Mouse (Mus musculus): Measurements from ENCODE around the gene Abi3. TPM values are rescaled to one million over a fixed set of nuclear protein-coding genes. Genes with fewer than 3 reads are reported as not detected.
A peak's percentile ranks its signal among the peaks of the same experiment; 100 is the strongest.

The Abi3 gene
- polyA plus RNA-seq, 1 experiment from 2014 or later = 2.4 TPM

DNA sequence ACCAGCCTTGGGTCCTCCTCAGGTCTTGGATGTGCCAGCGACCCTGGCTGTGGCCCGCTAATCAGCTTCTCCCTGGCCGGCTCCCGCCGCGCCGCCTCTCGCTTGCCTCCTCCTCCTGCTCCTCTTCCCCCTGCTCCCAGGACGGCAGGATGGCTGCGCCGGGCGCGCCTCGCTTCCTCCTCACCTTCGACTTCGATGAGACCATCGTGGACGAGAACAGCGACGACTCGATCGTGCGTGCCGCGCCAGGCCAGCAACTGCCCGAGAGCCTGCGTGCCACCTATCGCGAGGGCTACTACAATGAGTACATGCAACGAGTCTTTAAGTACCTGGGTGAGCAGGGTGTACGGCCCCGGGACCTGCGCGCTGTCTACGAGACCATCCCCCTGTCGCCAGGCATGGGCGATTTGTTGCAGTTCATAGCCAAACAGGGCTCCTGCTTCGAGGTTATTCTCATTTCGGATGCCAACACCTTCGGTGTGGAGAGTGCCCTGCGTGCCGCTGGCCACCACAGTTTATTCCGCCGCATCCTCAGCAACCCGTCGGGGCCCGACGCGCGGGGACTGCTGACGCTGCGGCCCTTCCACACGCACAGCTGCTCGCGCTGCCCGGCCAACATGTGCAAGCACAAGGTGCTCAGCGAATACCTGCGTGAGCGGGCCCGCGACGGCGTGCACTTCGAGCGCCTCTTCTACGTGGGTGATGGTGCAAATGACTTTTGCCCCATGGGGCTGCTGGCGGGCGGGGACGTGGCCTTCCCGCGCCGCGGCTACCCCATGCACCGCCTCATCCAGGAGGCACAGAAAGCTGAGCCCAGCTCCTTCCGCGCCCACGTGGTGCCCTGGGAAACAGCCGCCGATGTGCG is 11.6 kb downstream of the Abi3 start:
- Histone ChIP-seq H3K4me1 (replicated peaks; ENCODE audit: control insufficient read depth, insufficient read depth, low read length) (peaks cover 6% of the 10 kb centered on the region; the same call in 1 of the 2 replicates), H3K9me3 (ENCODE audit: control insufficient read depth, low read length) (no peaks in the 10 kb centered on the region), H3K27ac (ENCODE audit: low read depth, low read length) (no peak overlapping the region), H3K4me2 (replicated peaks; ENCODE audit: low read depth, low read length) (peak overlapping the region; percentile 8), H3K4me3 (ENCODE audit: low read depth, low read length) (peak overlapping the region; percentile 23), H3K27me3 (ENCODE audit: control insufficient read depth, insufficient read depth, low read length) (peaks cover 77% of the 10 kb centered on the region), H3K36me3 (ENCODE audit: control insufficient read depth, insufficient read depth, low read length) (no peaks in the 10 kb centered on the region), H3K9ac (ENCODE audit: low read depth, low read length) (no peak overlapping the region)
- 3% methylated on average over 80 of the region's 80 CpGs for WGBS
- DNase-seq (ENCODE audit: low spot score) = peak; percentile 56
- no peak for ATAC-seq (ENCODE audit: low FRiP score)

DNA sequence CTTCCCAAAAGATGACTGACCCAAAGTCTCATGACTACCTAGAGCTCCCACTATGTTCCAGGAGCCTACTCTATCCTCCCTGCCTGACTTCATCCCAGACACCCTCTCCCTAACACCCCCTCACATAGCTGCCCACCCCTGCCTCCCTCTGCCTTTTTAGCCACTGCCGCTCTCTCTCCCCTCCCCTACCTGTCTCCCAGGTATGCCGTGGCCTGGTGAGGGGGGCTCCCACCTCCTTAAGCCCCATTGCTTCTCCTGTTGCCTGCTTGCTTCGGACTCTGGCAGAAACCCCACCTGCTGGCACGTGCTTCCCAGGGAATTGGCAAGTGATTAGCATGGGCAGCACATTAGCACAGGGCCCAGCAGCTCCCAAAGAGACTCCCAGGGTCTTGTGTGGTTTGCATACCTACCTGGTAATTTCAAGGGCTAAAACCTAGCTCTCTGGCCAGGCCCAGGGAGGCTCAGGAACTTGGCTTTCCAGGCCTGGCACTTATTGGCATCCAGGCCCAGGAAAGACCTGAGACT is 12.7 kb downstream of the Abi3 start:
- ATAC-seq (ENCODE audit: low FRiP score) = no peak
- Histone ChIP-seq H3K4me2 (replicated peaks; ENCODE audit: low read depth, low read length) (no peak overlapping the region), H3K27me3 (ENCODE audit: control insufficient read depth, insufficient read depth, low read length) (peaks cover 73% of the 10 kb centered on the region), H3K9me3 (ENCODE audit: control insufficient read depth, low read length) (no peaks in the 10 kb centered on the region), H3K4me3 (ENCODE audit: low read depth, low read length) (no peak overlapping the region), H3K4me1 (replicated peaks; ENCODE audit: control insufficient read depth, insufficient read depth, low read length) (peaks cover 8% of the 10 kb centered on the region; the same call in 1 of the 2 replicates), H3K9ac (ENCODE audit: low read depth, low read length) (no peak overlapping the region), H3K27ac (ENCODE audit: low read depth, low read length) (no peak overlapping the region), H3K36me3 (ENCODE audit: control insufficient read depth, insufficient read depth, low read length) (no peaks in the 10 kb centered on the region)
- DNase-seq (ENCODE audit: low spot score) = no peak
- 30% methylated on average over 4 of the region's 4 CpGs for WGBS

DNA sequence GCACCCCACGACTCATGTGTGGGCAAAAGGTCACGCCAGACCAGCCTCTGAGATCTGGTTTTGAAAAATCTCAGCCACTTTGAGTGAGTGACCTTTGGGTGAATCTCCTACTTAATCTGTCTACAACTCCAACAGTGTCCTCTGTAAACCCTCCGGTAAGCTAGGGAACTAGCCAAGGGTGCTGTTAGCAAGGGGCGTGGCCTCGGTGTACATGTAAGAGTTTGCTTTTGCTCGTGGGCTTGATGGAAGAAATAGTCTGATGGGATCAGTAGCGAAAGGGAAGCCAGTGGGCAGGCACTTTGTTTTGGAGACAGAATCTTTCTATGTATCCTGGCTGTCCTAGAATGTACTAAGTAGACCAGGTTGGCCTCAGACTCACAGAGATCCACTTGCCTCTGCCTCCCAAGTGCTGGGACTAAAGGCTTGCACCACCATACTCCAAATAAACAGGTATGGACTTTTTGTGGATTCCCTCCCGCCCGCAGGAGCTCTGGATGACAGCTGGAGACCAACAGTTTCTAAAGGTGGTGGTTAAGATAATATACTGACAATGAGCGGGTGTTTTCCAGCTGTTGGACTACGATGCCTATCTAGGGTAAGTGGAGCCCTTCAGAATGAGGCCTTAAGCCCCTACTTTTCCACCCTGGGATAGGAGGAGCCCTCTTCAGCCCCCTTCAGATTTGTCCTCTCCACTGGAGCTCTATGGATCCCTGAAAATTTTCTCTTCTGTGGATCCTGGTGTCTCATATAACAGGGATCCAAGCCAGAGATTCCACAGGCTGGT is 13.9 kb downstream of the Abi3 start:
- H3K36me3 ChIP-seq (ENCODE audit: control insufficient read depth, insufficient read depth, low read length) = no peaks in the 10 kb centered on the region
- H3K9ac ChIP-seq (ENCODE audit: low read depth, low read length) = no peak overlapping the region
- H3K27me3 ChIP-seq (ENCODE audit: control insufficient read depth, insufficient read depth, low read length) = peaks cover 64% of the 10 kb centered on the region
- H3K9me3 ChIP-seq (ENCODE audit: control insufficient read depth, low read length) = no peaks in the 10 kb centered on the region
- H3K4me1 ChIP-seq (replicated peaks; ENCODE audit: control insufficient read depth, insufficient read depth, low read length) = peaks cover 4% of the 10 kb centered on the region; the same call in 1 of the 2 replicates
- DNase-seq (ENCODE audit: low spot score) (no peak), ATAC-seq (ENCODE audit: low FRiP score) (no peak)
- H3K4me2 ChIP-seq (replicated peaks; ENCODE audit: low read depth, low read length) = no peak overlapping the region
- no peak overlapping the region for H3K4me3 ChIP-seq (ENCODE audit: low read depth, low read length)
- no peak overlapping the region for H3K27ac ChIP-seq (ENCODE audit: low read depth, low read length)
- 77% methylated on average over 11 of the region's 11 CpGs for WGBS

DNA sequence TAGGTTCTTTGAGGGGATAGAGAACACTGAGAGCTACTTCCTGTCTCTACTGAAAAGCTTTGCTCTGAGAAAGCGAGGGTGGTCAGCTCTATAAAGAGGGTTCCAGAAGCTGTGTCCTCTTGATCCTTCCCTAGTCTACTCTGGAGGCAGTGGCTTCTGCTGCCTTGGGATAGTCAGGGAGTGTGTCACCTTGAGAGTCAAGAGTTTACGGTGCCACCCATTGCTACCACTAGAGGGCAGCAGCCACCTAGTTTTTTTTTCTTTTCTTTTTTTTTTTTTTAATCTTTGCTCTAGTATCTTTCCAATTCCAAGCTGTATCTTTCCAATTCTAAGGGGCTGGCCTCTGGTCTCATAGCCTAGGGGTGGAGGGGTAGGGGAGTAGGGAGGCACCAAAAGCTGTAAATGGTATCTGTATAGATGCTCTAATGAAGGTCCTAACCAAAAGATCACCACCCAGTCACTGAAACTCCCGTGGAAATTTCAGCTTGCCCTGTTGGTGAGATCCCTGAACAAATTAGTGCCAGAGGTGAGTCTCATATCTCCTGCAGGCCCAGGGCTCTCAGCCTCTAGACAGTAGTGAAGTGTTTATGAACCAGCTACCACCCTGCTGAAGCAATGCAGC is 14.7 kb downstream of the Abi3 start:
- 20% methylated on average over 3 of the region's 3 CpGs for WGBS
- 0 out of 2 replicates have a peak, but pooled peaks cover 2% of the 10 kb centered on the region for H3K4me1 ChIP-seq (replicated peaks; ENCODE audit: control insufficient read depth, insufficient read depth, low read length)
- no peak overlapping the region for H3K9ac ChIP-seq (ENCODE audit: low read depth, low read length)

GRCm38 (mm10) chr11:95827168-95827447 is 15.2 kb downstream of the Abi3 start:
- H3K4me3 ChIP-seq (ENCODE audit: low read depth, low read length) = no peak overlapping the region
- H3K4me2 ChIP-seq (replicated peaks; ENCODE audit: low read depth, low read length) = no peak overlapping the region
- H3K9ac ChIP-seq (ENCODE audit: low read depth, low read length) = no peak overlapping the region
- ATAC-seq (ENCODE audit: low FRiP score) = no peak
- H3K27me3 ChIP-seq (ENCODE audit: control insufficient read depth, insufficient read depth, low read length) = peaks cover 52% of the 10 kb centered on the region
- H3K36me3 ChIP-seq (ENCODE audit: control insufficient read depth, insufficient read depth, low read length) = no peaks in the 10 kb centered on the region
- H3K27ac ChIP-seq (ENCODE audit: low read depth, low read length) = no peak overlapping the region
- H3K9me3 ChIP-seq (ENCODE audit: control insufficient read depth, low read length) = no peaks in the 10 kb centered on the region
- 15% methylated on average over 3 of the region's 3 CpGs for WGBS
- 0 out of 2 replicates have a peak, but pooled peaks cover 2% of the 10 kb centered on the region for H3K4me1 ChIP-seq (replicated peaks; ENCODE audit: control insufficient read depth, insufficient read depth, low read length)
- DNase-seq (ENCODE audit: low spot score) = no peak

More for the DNA sequence above, 14.7 kb downstream of the Abi3 start:
- ATAC-seq (ENCODE audit: low FRiP score) = no peak
- H3K27ac ChIP-seq (ENCODE audit: low read depth, low read length) = no peak overlapping the region
- no peaks in the 10 kb centered on the region for H3K36me3 ChIP-seq (ENCODE audit: control insufficient read depth, insufficient read depth, low read length)
- peaks cover 56% of the 10 kb centered on the region for H3K27me3 ChIP-seq (ENCODE audit: control insufficient read depth, insufficient read depth, low read length)
- no peak overlapping the region for H3K4me3 ChIP-seq (ENCODE audit: low read depth, low read length)
- no peak overlapping the region for H3K4me2 ChIP-seq (replicated peaks; ENCODE audit: low read depth, low read length)
- peak; percentile 80 for DNase-seq (ENCODE audit: low spot score)
- H3K9me3 ChIP-seq (ENCODE audit: control insufficient read depth, low read length) = no peaks in the 10 kb centered on the region

GRCm38 (mm10) chr11:95826317-95827167 is 15.7 kb downstream of the Abi3 start:
- DNase-seq (ENCODE audit: low spot score) = no peak
- no peak for ATAC-seq (ENCODE audit: low FRiP score)
- no peak overlapping the region for H3K27ac ChIP-seq (ENCODE audit: low read depth, low read length)
- no peak overlapping the region for H3K4me3 ChIP-seq (ENCODE audit: low read depth, low read length)
- no peaks in the 10 kb centered on the region for H3K9me3 ChIP-seq (ENCODE audit: control insufficient read depth, low read length)
- 60% methylated on average over 6 of the region's 6 CpGs for WGBS
- no peaks in the 10 kb centered on the region for H3K36me3 ChIP-seq (ENCODE audit: control insufficient read depth, insufficient read depth, low read length)
- peaks cover 46% of the 10 kb centered on the region for H3K27me3 ChIP-seq (ENCODE audit: control insufficient read depth, insufficient read depth, low read length)
- no peak overlapping the region for H3K4me2 ChIP-seq (replicated peaks; ENCODE audit: low read depth, low read length)
- no peak overlapping the region for H3K9ac ChIP-seq (ENCODE audit: low read depth, low read length)
- 0 out of 2 replicates have a peak, but pooled peaks cover 2% of the 10 kb centered on the region for H3K4me1 ChIP-seq (replicated peaks; ENCODE audit: control insufficient read depth, insufficient read depth, low read length)

DNA sequence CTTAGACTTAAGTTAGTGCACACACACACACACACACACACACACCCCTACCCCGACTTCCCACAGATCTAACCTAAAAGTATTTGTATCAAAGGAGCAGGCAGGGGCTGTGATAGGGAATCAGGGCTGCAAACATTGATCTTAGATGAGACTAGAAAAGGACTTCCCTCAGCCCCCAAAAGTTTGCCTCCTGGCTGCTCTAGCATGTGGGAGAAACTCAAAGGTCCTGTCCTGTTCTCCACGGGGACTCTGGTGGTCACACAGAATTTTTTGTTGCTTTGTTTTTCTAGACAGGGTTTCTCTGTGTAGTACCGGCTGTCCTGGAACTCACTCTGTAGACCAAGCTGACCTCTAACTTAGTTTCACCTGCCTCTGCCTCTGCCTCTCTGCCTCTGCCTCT is 16.7 kb downstream of the Abi3 start:
- WGBS = 57% methylated on average over 3 of the region's 3 CpGs

GRCm38 (mm10) chr11:95824877-95825243 is 17.4 kb downstream of the Abi3 start:
- Histone ChIP-seq H3K27ac (ENCODE audit: low read depth, low read length) (no peak overlapping the region), H3K9ac (ENCODE audit: low read depth, low read length) (peak overlapping the region; percentile 47), H3K9me3 (ENCODE audit: control insufficient read depth, low read length) (no peaks in the 10 kb centered on the region), H3K4me2 (replicated peaks; ENCODE audit: low read depth, low read length) (peak overlapping the region; percentile 93), H3K4me1 (replicated peaks; ENCODE audit: control insufficient read depth, insufficient read depth, low read length) (0 out of 2 replicates have a peak, but pooled peaks cover 2% of the 10 kb centered on the region), H3K4me3 (ENCODE audit: low read depth, low read length) (peak overlapping the region; percentile 61), H3K36me3 (ENCODE audit: control insufficient read depth, insufficient read depth, low read length) (no peaks in the 10 kb centered on the region), H3K27me3 (ENCODE audit: control insufficient read depth, insufficient read depth, low read length) (peaks cover 29% of the 10 kb centered on the region)
- WGBS = 1% methylated on average over 11 of the region's 11 CpGs
- DNase-seq (ENCODE audit: low spot score) (peak; percentile 36), ATAC-seq (ENCODE audit: low FRiP score) (no peak; the same call in 1 of the 2 replicates)

More for the DNA sequence above, 16.7 kb downstream of the Abi3 start:
- no peaks in the 10 kb centered on the region for H3K9me3 ChIP-seq (ENCODE audit: control insufficient read depth, low read length)
- H3K4me2 ChIP-seq (replicated peaks; ENCODE audit: low read depth, low read length) = no peak overlapping the region
- H3K36me3 ChIP-seq (ENCODE audit: control insufficient read depth, insufficient read depth, low read length) = no peaks in the 10 kb centered on the region
- H3K27ac ChIP-seq (ENCODE audit: low read depth, low read length) = no peak overlapping the region
- ATAC-seq (ENCODE audit: low FRiP score) (no peak), DNase-seq (ENCODE audit: low spot score) (no peak)
- H3K9ac ChIP-seq (ENCODE audit: low read depth, low read length) = no peak overlapping the region
- peaks cover 37% of the 10 kb centered on the region for H3K27me3 ChIP-seq (ENCODE audit: control insufficient read depth, insufficient read depth, low read length)
- no peak overlapping the region for H3K4me3 ChIP-seq (ENCODE audit: low read depth, low read length)
- H3K4me1 ChIP-seq (replicated peaks; ENCODE audit: control insufficient read depth, insufficient read depth, low read length) = 0 out of 2 replicates have a peak, but pooled peaks cover 2% of the 10 kb centered on the region
